Mouse (Mus musculus) activated CD4-positive, CD25-positive, alpha-beta regulatory T cell, adult 4 months (primary cell): ENCODE measurements around the gene Tmem235. TPM values are rescaled to one million over a fixed set of nuclear protein-coding genes. Genes with fewer than 3 reads are reported as not detected.
A peak's percentile ranks its signal among the peaks of the same experiment; 100 is the strongest.
"Not testable (repeated sequence)": the region's sequence is repeated elsewhere in the genome, so short reads cannot be mapped to it uniquely, and the experiment has no call there.

Experiments used
- ATAC-seq: one replicate; pipeline ENCODE4 v1.8.0; 2017
- polyA plus RNA-seq, 2 experiments: library from polyadenylated mRNA; unstranded; fragments of 100-300 nt; shearing (Covaris generic); gene quantifications; one replicate each; pipeline ENCODE4 v1.2.1; 2017

The Tmem235 gene
- polyA plus RNA-seq, 2 experiments from 2014 or later = not detected

DNA sequence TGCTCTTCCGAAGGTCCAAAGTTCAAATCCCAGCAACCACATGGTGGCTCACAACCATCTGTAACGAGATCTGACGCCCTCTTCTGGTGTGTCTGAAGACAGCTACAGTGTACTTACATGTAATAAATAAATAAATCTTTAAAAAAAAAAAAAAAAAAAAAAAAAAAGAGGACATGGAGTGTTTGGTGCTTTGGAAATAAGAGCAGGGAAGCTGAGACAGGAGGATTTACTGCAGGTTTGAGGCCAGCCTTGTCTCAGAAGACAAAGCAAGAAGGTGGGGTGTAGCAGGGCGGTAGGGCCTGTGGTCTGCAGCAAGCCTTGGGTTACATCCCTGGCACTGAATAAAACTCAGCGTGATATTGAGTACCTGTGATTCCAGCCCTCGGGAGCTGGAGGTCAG lies 27.0 kb upstream of the Tmem235 start:
- ATAC-seq = not testable (repeated sequence)

GRCm38 (mm10) chr11:117834086-117834485 lies 26.5 kb upstream of the Tmem235 start:
- ATAC-seq = no peak

DNA sequence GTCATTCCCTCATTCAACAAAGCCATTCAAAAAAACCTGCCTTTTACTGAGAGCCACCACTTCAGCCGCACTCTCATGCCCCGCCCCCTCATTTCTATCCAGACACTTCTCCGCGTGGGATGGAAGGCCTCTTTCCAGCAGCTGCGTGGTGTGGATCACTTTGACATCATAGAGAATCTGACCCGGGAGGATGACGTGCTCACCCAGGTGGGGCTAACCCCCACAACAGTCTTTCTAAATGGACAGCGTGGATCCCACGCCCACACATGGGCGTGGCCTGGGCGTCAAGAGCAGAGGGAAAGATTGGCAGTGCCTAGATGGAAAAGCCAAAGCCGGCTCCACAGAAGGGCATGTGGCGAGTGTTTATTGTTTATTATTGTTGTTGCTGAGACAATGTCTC lies 24.2 kb upstream of the Tmem235 start:
- no peak for ATAC-seq

DNA sequence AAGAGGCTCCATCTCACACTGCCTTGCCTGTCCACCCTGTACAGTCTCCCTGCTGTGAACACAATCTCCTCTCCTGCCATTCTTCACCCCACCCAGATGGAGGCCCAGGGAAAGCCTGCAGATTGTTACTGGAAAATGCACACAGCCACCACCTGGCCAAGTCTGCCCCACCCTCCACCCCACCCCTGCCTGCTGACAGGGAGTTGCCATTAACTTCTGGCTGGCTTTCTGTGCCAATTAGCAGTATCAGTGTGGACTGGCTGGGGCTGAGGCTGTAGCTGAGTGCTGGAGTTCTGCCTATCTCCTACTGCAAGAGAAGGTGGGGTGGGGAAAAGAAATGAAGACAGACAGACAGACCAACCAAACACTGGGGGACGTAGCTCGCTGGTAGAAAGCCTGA lies 22.0 kb upstream of the Tmem235 start:
- ATAC-seq = no peak

- no peak for ATAC-seq
Observed at GRCm38 (mm10) chr11:117839021-117839420, 21.5 kb upstream of the Tmem235 start.

DNA sequence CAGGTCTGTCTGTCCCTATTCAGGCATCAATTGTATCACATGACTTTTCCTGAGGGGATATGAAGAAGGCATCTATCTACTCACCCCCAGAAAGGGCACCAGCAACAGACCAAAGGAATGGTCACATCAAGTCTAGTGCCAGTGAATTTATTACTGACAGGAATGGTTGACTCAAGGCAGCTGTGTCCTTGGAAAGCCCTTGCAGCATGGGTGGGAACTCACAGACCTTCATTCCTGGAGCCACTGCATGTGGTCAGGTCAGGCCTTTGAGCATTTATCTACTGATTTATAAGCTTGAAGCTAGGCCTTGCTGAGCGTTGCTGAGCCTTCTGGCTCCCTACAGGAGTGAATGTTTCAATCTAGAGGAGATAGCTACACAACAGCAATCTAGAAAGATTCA lies 19.6 kb upstream of the Tmem235 start:
- ATAC-seq = no peak

- ATAC-seq = no peak
Observed at GRCm38 (mm10) chr11:117843434-117843833, 17.1 kb upstream of the Tmem235 start.

DNA sequence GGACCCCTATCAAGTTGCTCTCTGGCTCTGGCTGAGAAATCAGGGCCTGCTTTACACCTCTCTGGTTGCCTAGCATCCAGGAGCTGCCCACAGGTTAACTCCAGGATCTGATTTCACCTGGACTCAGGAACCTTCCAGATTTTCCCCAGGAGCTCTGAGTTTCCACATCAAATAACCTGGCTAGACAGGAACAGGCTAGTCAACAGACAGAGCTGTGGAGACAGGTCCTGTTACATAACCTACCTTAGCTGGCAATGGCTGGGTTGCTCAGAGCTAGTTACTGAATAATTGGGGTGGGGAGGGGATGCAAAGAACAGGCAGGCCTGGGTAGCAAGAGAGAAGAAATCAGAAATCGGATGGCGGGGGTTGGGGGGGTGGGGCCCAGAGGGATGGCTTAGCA lies 15.6 kb upstream of the Tmem235 start:
- no peak for ATAC-seq

GRCm38 (mm10) chr11:117845651-117846050 lies 14.9 kb upstream of the Tmem235 start:
- no peak for ATAC-seq

GRCm38 (mm10) chr11:117846640-117847039 lies 13.9 kb upstream of the Tmem235 start:
- ATAC-seq = no peak

DNA sequence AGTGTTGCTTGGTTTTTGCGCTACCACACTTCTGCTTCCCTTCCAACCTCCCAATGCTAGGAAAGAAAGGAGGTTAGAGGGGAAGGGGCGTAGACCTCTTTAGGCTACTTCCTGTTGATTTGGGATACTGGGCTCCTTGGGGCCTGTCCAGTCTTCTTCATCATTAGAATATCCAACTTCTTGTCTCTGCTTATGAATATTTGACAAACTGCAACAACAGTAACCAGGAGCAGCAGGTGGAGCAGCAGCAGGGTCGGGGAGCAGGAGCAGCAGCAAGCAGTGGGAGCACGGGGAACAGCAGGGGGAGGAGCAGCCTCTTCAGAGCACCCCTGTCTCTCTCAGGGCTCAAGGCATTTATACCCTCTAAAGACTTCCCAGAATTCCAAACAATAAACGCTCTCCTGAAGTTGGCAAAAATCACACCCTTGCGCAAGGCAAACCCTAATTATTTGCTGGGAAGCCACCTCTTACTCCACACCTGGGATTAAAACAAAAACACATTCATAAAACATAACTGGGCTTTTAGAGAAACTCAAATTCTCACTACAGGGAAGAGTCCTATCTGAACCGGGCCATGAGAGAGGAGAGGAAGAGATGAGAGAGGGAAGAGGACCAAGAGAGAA lies 12.8 kb upstream of the Tmem235 start:
- ATAC-seq = no peak

GRCm38 (mm10) chr11:117848271-117848984 lies 12.1 kb upstream of the Tmem235 start:
- peak; percentile 77 for ATAC-seq

DNA sequence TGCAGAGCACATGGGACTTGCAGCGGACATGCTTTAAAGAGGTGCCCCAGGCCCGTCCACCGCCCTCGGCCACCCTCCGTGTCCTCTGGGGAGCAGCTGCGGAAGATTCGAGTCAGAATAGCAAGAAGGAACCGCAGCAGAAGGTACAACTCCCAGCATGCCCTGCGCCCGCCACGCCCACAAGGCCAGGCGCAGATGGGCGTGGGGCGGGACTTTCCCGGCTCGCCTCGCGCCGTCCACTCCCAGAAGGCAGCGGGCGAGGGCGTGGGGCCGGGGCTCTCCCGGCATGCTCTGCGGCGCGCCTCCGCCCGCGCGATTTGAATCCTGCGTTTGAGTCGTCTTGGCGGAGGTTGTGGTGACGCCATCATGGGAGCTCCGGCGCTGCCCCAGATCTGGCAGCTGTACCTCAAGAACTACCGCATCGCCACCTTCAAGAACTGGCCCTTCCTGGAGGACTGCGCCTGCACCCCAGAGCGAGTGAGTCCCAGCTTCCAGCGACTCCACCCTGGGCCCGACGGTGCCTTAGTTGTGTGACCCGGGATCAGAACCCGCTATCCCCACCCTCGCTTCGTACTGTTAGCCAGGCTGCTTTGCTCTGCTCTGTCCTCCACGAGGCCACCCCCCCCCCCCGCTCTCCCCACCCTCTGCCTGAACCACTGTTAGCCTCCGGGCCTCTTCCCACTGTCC lies 11.4 kb upstream of the Tmem235 start, which contains the start of gene Birc5:
Gene Birc5, plus strand, starts transcription at position 267 of the 687 bp plus-strand sequence.
- ATAC-seq = peak; percentile 72

- ATAC-seq = no peak
Observed at GRCm38 (mm10) chr11:117852875-117853274, 7.7 kb upstream of the Tmem235 start.

GRCm38 (mm10) chr11:117854241-117854640 lies 6.3 kb upstream of the Tmem235 start:
- no peak for ATAC-seq

GRCm38 (mm10) chr11:117855360-117855759 lies 5.2 kb upstream of the Tmem235 start:
- ATAC-seq = no peak

- no peak for ATAC-seq
Observed at GRCm38 (mm10) chr11:117855975-117856374, 4.6 kb upstream of the Tmem235 start.

DNA sequence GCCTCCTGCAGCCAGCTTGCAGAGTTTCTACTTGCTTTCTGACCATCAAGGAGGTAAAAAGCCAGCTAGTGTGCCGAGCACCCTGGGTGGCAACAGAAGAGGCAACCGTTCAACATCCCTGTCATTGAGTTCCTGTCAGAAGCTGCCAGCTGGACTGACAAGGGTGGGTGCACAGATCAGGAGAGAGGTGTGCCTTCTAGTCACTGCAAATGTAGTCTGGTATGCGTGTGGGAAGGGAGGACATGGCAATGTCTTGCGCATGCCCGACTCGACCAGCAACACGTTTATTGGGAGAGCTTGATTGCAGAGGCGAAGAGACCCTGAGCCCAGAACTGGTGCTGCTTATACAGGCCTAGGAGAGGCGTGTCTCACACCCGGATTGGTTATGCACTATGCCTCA lies 3.1 kb upstream of the Tmem235 start:
- ATAC-seq = no peak

DNA sequence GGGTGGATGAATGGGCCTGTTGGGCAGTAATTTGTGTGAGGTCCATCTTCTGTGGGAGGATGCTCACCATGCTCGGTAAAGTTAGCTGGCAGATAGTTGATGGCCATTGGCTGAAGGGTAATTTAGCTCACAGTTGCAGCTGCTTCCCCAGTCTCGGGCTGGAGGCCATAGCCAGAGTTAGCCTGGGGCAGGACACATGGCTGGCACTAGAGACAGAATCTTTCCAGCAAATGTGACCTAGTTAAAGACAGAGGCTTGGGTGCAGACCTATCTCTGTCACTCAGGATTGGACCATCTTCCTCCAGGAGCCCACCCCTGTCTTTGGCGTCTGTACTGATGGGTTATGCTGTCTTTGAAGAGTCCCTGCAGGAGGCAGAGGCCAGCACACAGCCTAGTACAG lies 2.2 kb upstream of the Tmem235 start:
- ATAC-seq = no peak

GRCm38 (mm10) chr11:117863174-117863856 lies 2.8 kb downstream of the Tmem235 start:
- no peak for ATAC-seq

- no peak for ATAC-seq
Observed at GRCm38 (mm10) chr11:117864805-117865204, 4.3 kb downstream of the Tmem235 start.

DNA sequence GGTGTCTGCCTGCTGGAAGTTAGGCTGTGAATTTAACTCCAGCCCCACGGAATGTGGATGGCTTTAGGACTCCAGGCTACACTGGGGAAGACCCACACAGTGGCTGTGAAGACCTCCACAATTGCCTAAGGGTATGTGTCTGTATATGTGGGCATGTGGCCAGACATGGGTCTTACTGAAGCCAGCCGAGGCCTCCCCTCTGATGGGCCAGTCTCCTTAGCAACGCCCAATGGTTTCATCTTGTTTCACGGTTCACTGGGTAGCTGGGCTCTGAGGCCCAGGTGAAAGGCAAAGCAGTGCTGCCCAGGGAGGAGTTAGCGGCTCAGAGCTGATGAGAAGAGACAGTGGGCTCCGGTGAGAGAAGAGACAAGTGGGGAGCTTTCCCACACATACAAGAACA lies 5.4 kb downstream of the Tmem235 start:
- no peak for ATAC-seq

GRCm38 (mm10) chr11:117870688-117871365 lies 10.3 kb downstream of the Tmem235 start:
- ATAC-seq = no peak
